Mouse (Mus musculus) thymus, adult 18-20 months (tissue): Measurements from ENCODE around the gene Kifap3.
"Not testable (repeated sequence)": the region's sequence is repeated elsewhere in the genome, so short reads cannot be mapped to it uniquely, and the experiment has no call there.

Source experiments
- DNase-seq, 2 experiments: peaks; one replicate each; pipeline ENCODE4 v3.0.0; 2022; ENCODE audit warnings: mixed read lengths in 2 of 2

Gene Kifap3

GRCm38 (mm10) chr1:163779336-163780115, at the start of gene Kifap3:
Gene Kifap3 (plus strand): TSS chr1:163779583.
- DNase-seq = peak; percentile 95 to 96

GRCm38 (mm10) chr1:163731166-163731565, 48.2 kb upstream of the Kifap3 start:
- DNase-seq = not testable (repeated sequence)

- DNase-seq = no peak
Observed at GRCm38 (mm10) chr1:163736441-163737238, 42.7 kb upstream of the Kifap3 start.

- DNase-seq = no peak
Observed at GRCm38 (mm10) chr1:163737239-163737533, 42.2 kb upstream of the Kifap3 start.

GRCm38 (mm10) chr1:163751360-163751992, 27.9 kb upstream of the Kifap3 start:
- no peak for DNase-seq

- no peak for DNase-seq
Observed at GRCm38 (mm10) chr1:163757462-163758207, 21.7 kb upstream of the Kifap3 start.

GRCm38 (mm10) chr1:163783577-163783976, 4.2 kb downstream of the Kifap3 start:
- DNase-seq = not testable (repeated sequence)

GRCm38 (mm10) chr1:163821365-163821764, 42.0 kb downstream of the Kifap3 start:
- no peak for DNase-seq

GRCm38 (mm10) chr1:163829482-163829881, 50.1 kb downstream of the Kifap3 start:
- no peak for DNase-seq

- DNase-seq = no peak
Observed at GRCm38 (mm10) chr1:163834066-163834465, 54.7 kb downstream of the Kifap3 start.

- no peak for DNase-seq
Observed at GRCm38 (mm10) chr1:163835062-163835461, 55.7 kb downstream of the Kifap3 start.

GRCm38 (mm10) chr1:163838482-163838881, 59.1 kb downstream of the Kifap3 start:
- DNase-seq = not testable (repeated sequence)

- no peak for DNase-seq
Observed at GRCm38 (mm10) chr1:163840555-163840954, 61.2 kb downstream of the Kifap3 start.

GRCm38 (mm10) chr1:163842238-163842637, 62.9 kb downstream of the Kifap3 start:
- no peak for DNase-seq

- no peak for DNase-seq
Observed at GRCm38 (mm10) chr1:163843899-163844298, 64.5 kb downstream of the Kifap3 start.

- no peak for DNase-seq
Observed at GRCm38 (mm10) chr1:163852884-163853560, 73.6 kb downstream of the Kifap3 start.

- DNase-seq = no peak
Observed at GRCm38 (mm10) chr1:163858420-163858819, 79.0 kb downstream of the Kifap3 start.

GRCm38 (mm10) chr1:163861538-163861937, 82.2 kb downstream of the Kifap3 start:
- DNase-seq = no peak

- no peak for DNase-seq
Observed at GRCm38 (mm10) chr1:163873158-163873557, 93.8 kb downstream of the Kifap3 start.

- no peak for DNase-seq
Observed at GRCm38 (mm10) chr1:163889629-163890028, 110.2 kb downstream of the Kifap3 start.

GRCm38 (mm10) chr1:163893294-163893693, 113.9 kb downstream of the Kifap3 start:
- no peak for DNase-seq
